Mouse (Mus musculus): ENCODE measurements around the gene Pigx.

Gene Pigx

DNA sequence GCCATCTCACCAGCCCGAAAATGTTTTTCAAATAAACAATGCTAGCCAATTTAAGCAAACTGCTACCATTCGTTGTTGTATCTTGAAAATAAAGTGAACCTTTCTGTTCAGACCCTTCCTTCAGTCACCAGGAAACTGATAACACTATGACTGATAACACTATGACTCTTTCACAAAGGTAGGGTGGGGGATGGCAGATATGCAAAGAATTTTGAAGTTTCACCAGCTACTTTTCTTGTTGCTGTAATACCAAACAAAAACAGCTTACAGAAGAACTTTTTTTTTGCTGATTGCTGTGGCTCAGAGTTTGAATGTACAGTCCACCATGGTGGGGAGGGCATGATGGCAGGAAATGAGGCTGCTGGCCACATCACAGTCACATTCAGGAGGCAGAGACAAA is 37.3 kb downstream of the Pigx start:
- DNase-seq (ENCODE audit: extremely low read depth, low read depth, low spot score) = no peak

- DNase-seq (ENCODE audit: extremely low read depth, low read depth, low spot score) = no peak
Measured at GRCm38 (mm10) chr16:32059840-32060523, 39.6 kb downstream of the Pigx start.

DNA sequence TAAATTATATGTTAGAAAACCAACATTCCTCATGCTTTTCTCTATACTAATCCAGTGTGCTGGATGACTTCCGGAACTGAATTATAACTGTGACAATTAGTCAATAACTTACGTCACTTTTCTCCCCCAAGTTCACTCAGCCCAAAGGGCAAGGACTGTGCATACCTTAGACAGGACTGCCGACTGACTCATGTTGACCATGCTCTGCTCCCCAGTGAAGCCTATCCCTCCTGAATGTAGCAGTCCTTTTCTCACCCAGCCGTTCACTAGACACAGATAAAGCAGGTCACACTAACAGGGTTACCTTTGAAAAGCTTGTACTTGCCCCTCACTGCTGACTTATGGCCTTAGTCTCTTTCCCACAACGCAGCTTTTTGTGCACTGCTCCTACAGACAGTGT is 40.7 kb downstream of the Pigx start:
- DNase-seq (ENCODE audit: extremely low read depth, low read depth, low spot score) = no peak

DNA sequence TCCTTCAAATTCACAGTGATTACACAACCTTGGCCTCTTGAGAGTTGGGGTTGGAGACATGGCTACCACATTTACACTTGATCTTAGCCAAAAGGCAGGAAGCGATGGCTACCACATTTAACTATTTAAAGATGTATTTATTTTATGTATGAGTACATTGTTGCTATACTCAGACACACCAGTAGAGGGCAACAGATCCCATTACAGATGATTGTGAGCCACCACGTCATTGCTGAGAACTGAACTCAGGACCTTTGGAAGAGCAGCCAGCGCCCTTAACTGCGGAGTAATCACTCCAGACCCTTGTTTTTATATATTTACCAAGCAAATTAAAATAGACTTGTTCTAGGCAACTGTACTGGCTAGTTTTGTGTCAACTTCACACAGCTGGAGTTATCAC is 57.2 kb downstream of the Pigx start:
- DNase-seq (ENCODE audit: extremely low read depth, low read depth, low spot score) = no peak

All from fat pad, adult 2 months (tissue).